Comparison of ENCODE assay signal across 12 mouse cellular contexts in genomic region chr2:160876115-160876514, GRCm38 (mm10). TPM values are rescaled to one million over a fixed set of nuclear protein-coding genes. Genes with fewer than 3 reads are reported as not detected.
DNase-seq lines count a peak whose midpoint lies in the region; ATAC-seq and TF ChIP-seq lines count a peak whose summit lies in the region.
"Had no signal": no experiment of that assay in that cellular context is flagged by ENCODE, and none has a peak within 500 bp of the region (broad histone marks: within the 10 kb centered on the region; RNA-seq: fewer than 3 reads in every experiment).

No protein-coding gene starts in this region.

- no peak overlapping the region for H3K9ac ChIP-seq in heart, postnatal 0 days (replicated peaks; ENCODE audit: low read depth, low read length)
- H3K9ac ChIP-seq in heart, embryonic 11.5 days (ENCODE audit: low read depth, low read length) = no peak overlapping the region
- H3K9ac ChIP-seq: heart, embryonic 13.5 days; lung, embryonic 15.5 days had no signal

- no peak for ATAC-seq in heart, postnatal 0 days (ENCODE audit: insufficient read depth, low read depth)
- ATAC-seq in heart, embryonic 11.5 days (replicated peaks; ENCODE audit: insufficient number of reproducible peaks, low FRiP score, low TSS enrichment) = no peak
- ATAC-seq in erythroblast, adult 5-6 weeks (replicated peaks; ENCODE audit: low FRiP score, poor library complexity, severe bottlenecking) = 0 out of 2 replicates have a peak, but pooled peaks have one; percentile 46
- ATAC-seq: forebrain, embryonic 14.5 days had no signal

- no peak overlapping the region for H3K4me2 ChIP-seq in heart, postnatal 0 days (ENCODE audit: low read depth, low read length)
- H3K4me2 ChIP-seq in heart, embryonic 11.5 days = no peak overlapping the region
- H3K4me2 ChIP-seq: heart, embryonic 13.5 days; lung, embryonic 15.5 days had no signal

- intact Hi-C loops in heart, postnatal 25 days (cut with DNase I) = no loop called here

- TF ChIP-seq EP300 in heart, postnatal 0 days (IDR thresholded peaks at IDR 0.05; ENCODE audit: low read depth) = no peak

- no peak overlapping the region for H3K27ac ChIP-seq in heart, postnatal 0 days (ENCODE audit: low read depth)
- H3K27ac ChIP-seq in heart, embryonic 11.5 days (ENCODE audit: low read depth, low read length) = no peak overlapping the region
- H3K27ac ChIP-seq: heart, embryonic 13.5 days; lung, embryonic 15.5 days had no signal

- no peaks in the 10 kb centered on the region; the same call in 1 of the 2 replicates for H3K9me3 ChIP-seq in heart, postnatal 0 days (replicated peaks; ENCODE audit: control insufficient read depth, low read length)
- no peaks in the 10 kb centered on the region for H3K9me3 ChIP-seq in heart, embryonic 11.5 days (replicated peaks; ENCODE audit: control insufficient read depth, low read length)
- H3K9me3 ChIP-seq in E14TG2a.4 (ENCODE audit: low read length) = 0 out of 2 replicates have a peak, but pooled peaks cover 7% of the 10 kb centered on the region
- H3K9me3 ChIP-seq: lung, embryonic 15.5 days had no signal

- H3K36me3 ChIP-seq in heart, postnatal 0 days (replicated peaks; ENCODE audit: control insufficient read depth, insufficient read depth, low read length) = no peaks in the 10 kb centered on the region
- no peaks in the 10 kb centered on the region for H3K36me3 ChIP-seq in heart, embryonic 11.5 days (ENCODE audit: control insufficient read depth, insufficient read depth, low read length)
- no peaks in the 10 kb centered on the region for H3K36me3 ChIP-seq in E14TG2a.4 (ENCODE audit: insufficient read depth, low read length)
- H3K36me3 ChIP-seq: heart, embryonic 13.5 days; lung, embryonic 15.5 days had no signal

- no peak overlapping the region for H3K4me3 ChIP-seq in heart, postnatal 0 days (ENCODE audit: low read depth, low read length)
- H3K4me3 ChIP-seq in heart, embryonic 11.5 days (ENCODE audit: low read depth, low read length) = no peak overlapping the region
- no peak overlapping the region for H3K4me3 ChIP-seq in E14TG2a.4 (replicated peaks; ENCODE audit: low read length)
- H3K4me3 ChIP-seq: heart, embryonic 13.5 days; lung, embryonic 15.5 days had no signal

- DNase-seq in heart, postnatal 0 days (ENCODE audit: low spot score) = no peak
- DNase-seq in lung, postnatal 36 days = peak; percentile 45
- DNase-seq in lung, postnatal 14 days = no peak
- no peak for DNase-seq in spleen, postnatal 36 days (ENCODE audit: low spot score in 2 of 2)
- no peak for DNase-seq in heart, postnatal 25 days (ENCODE audit: low spot score)
- DNase-seq: layer of hippocampus, postnatal 36 days had no signal

- peaks cover 7% of the 10 kb centered on the region; the same call in 1 of the 2 replicates for H3K4me1 ChIP-seq in heart, postnatal 0 days (ENCODE audit: control insufficient read depth, insufficient read depth)
- H3K4me1 ChIP-seq in heart, embryonic 11.5 days (ENCODE audit: control insufficient read depth, insufficient read depth, low read length) = peaks cover 7% of the 10 kb centered on the region
- H3K4me1 ChIP-seq in E14TG2a.4 (replicated peaks; ENCODE audit: low read depth, low read length) = peaks cover 10% of the 10 kb centered on the region

- peak; percentile 28 for TF ChIP-seq CTCF in heart, postnatal 0 days (IDR thresholded peaks at IDR 0.05; ENCODE audit: low read depth)
- peak; percentile 90 for TF ChIP-seq CTCF in E14TG2a.4 (conservative IDR thresholded peaks at IDR 0.05; ENCODE audit: low read length)

- no peaks in the 10 kb centered on the region for H3K27me3 ChIP-seq in heart, postnatal 0 days (ENCODE audit: control insufficient read depth, insufficient read depth, low read length)
- no peaks in the 10 kb centered on the region for H3K27me3 ChIP-seq in heart, embryonic 11.5 days (ENCODE audit: control insufficient read depth, insufficient read depth, low read length)
- H3K27me3 ChIP-seq in E14TG2a.4 (ENCODE audit: insufficient read depth, low read length) = peaks cover 15% of the 10 kb centered on the region
- H3K27me3 ChIP-seq: heart, embryonic 13.5 days; lung, embryonic 15.5 days had no signal

- WGBS in heart, postnatal 0 days = 85% methylated on average over 4 of the region's 4 CpGs
- 74% methylated on average over 4 of the region's 4 CpGs for WGBS in heart, embryonic 11.5 days (ENCODE audit: insufficient replicate concordance)

RNA-seq across cellular contexts. Expression of gene Zhx3, which starts 3.3 kb away (rescaled TPM):
- total RNA-seq in heart, postnatal 0 days (2014; rRNA removed; ENCODE audit: low replicate concordance) = 14.2 and 18.3 TPM in 2 replicates
- 4.7 and 5.1 TPM in 2 replicates for polyA plus RNA-seq in heart, postnatal 0 days (2015; fragmentation: Nextera tagmentation; extraction: Ambion mirVana)
- polyA plus RNA-seq in heart, embryonic 11.5 days (2014; fragmentation: Nextera tagmentation; extraction: Ambion mirVana) = 5.1 and 6.2 TPM in 2 replicates
- 0.84 and 3.7 TPM in 2 replicates for total RNA-seq in erythroblast, adult 5-6 weeks (2015; ENCODE audit: low replicate concordance)
- 1.5 and 1.8 TPM in 2 replicates for total RNA-seq in erythroblast, adult 5-6 weeks (2017; ENCODE audit: low replicate concordance)
- 10 to 100 TPM; 37.5 to 43.6 TPM for total RNA-seq in heart, postnatal 25 days (2021)

RNA-seq across cellular contexts. Expression of gene Lpin3, which starts 4.4 kb away (rescaled TPM):
- 1.1 and 5.1 TPM in 2 replicates for total RNA-seq in heart, postnatal 0 days (2014; rRNA removed; ENCODE audit: low replicate concordance)
- 0.99 and 1.5 TPM in 2 replicates for polyA plus RNA-seq in heart, postnatal 0 days (2015; fragmentation: Nextera tagmentation; extraction: Ambion mirVana)
- polyA plus RNA-seq in heart, embryonic 11.5 days (2014; fragmentation: Nextera tagmentation; extraction: Ambion mirVana) = 0.83 and 1.1 TPM in 2 replicates
- total RNA-seq in erythroblast, adult 5-6 weeks (2015; ENCODE audit: low replicate concordance) = not detected in 2 replicates
- total RNA-seq in erythroblast, adult 5-6 weeks (2017; ENCODE audit: low replicate concordance) = not detected in 2 replicates
- total RNA-seq in heart, postnatal 25 days (2021) = 1 to 10 TPM; 3.7 to 5.1 TPM

RNA-seq across cellular contexts. Expression of gene Emilin3, which starts 36.0 kb away (rescaled TPM):
- 0.15 and 0.84 TPM in 2 replicates for total RNA-seq in heart, postnatal 0 days (2014; rRNA removed; ENCODE audit: low replicate concordance)
- polyA plus RNA-seq in heart, postnatal 0 days (2015; fragmentation: Nextera tagmentation; extraction: Ambion mirVana) = 0.10 and 0.23 TPM in 2 replicates
- 0.83 and 1.5 TPM in 2 replicates for polyA plus RNA-seq in heart, embryonic 11.5 days (2014; fragmentation: Nextera tagmentation; extraction: Ambion mirVana)
- total RNA-seq in erythroblast, adult 5-6 weeks (2015; ENCODE audit: low replicate concordance) = not detected in 2 replicates
- not detected in 2 replicates for total RNA-seq in erythroblast, adult 5-6 weeks (2017; ENCODE audit: low replicate concordance)
- total RNA-seq in heart, postnatal 25 days (2021) = 1 to 10 TPM; 2.8 to 4.4 TPM
